Mouse (Mus musculus) skeletal muscle tissue, postnatal 0 days (tissue): ENCODE data around the gene Fam78a. TPM values are rescaled to one million over a fixed set of nuclear protein-coding genes. Genes with fewer than 3 reads are reported as not detected.

Experiments
- microRNA-seq, 2 experiments: library from miRNA; unstranded; fragments of <30 nt; microRNA quantifications; one replicate each; pipeline ENCODE4; 2016
- polyA plus RNA-seq: library from polyadenylated mRNA; unstranded; fragments of >200 nt; fragmentation: Nextera tagmentation; extraction: Ambion mirVana; gene quantifications from 2 replicates; pipeline ENCODE4 v1.2.1, GENCODE M21; 2015

Fam78a gene
- 7.5 and 8.2 TPM in 2 replicates for polyA plus RNA-seq

DNA sequence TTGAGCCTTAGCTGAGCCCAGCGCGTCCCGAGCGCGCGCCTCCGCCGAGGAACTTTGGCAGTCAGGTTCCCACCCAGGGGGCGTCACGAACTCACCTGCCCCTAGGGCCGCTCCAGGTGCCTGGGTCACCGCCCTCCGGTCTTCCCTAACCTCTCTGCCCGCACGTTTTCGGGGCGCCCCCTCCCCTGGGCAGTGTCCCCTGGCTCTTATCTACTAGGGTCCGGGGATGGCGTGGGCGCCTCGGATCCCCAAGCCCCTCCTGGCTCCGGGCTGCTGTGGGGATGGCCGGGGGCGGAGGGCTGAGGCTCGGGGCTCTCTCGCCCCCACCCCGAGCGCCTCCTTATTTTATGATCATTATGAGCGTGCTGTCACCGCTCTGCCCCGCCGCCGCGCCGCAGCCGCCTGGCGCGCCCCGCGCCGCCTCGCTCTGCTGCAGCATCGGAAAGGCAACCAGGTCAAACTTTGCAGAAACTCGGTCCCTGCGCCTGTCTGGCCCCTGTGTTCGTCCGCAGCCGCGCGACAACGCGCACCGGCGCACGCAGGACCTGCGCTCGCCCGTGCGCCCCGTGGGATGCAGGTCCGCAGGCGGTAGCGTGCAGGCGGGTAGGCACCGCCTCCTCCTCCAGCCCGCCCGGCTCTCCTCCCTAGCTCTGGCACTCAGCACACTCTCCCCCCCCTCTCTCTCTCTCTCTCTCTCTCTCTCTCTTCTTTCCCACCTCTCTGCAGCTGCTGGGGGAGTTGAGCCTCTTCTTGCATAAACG lies at the start of gene Fam78a:
Gene Fam78a, minus strand, starts transcription at position 747 of the 761 bp plus-strand sequence.

DNA sequence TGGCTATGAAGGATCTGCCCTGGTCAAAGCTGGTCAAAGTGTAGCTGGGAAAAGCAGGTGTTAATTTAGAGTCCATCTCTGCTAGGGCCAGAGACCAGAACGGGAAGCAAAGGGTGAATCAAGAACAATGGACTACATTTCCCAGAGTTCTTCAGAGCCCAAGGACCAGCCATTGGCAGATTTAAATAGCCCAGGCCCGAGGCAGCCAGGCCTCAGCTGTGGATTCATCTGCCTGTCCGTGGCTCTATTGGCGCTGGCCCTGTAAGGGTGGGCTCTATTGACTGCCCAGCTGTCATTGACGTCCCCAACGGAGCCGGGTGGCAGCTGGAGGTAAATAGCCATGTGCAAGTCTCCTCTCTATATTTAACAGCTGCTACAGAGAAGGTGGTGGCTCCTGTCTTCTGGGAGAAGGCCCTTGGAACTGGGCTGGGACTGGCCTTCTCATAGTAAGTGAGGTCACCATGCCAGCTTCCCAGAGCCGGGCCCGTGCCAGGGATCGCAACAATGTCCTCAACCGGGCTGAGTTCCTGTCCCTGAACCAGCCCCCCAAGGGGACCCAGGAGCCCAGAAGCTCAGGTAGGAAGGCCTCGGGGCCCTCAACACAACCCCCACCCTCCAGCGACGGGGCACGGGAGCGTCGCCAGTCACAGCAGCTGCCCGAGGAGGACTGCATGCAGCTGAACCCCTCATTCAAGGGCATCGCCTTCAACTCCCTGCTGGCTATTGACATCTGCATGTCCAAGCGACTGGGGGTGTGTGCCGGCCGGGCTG lies 10.9 kb upstream of the Fam78a start, which contains the start of gene Plpp7:
Gene Plpp7, plus strand, starts transcription at position 178 of the 771 bp plus-strand sequence.

Small RNA genes lying within 50 kb of the gene (microRNA-seq; reads per million reads assigned to microRNA genes)
- gene Mir7674 = 0.30 to 0.42 reads per million in 2 experiments

Other genes with a start within 250 kb of the Fam78a start
- not detected in 2 replicates for gene Fibcd1, start 238.9 kb downstream of the Fam78a start, polyA plus RNA-seq
- 0.05 TPM in 1 of 2 replicates, not detected in the other for gene Lamc3, start 197.6 kb downstream of the Fam78a start, polyA plus RNA-seq
- gene Aif1l, start 134.7 kb downstream of the Fam78a start, polyA plus RNA-seq = 20.0 and 20.4 TPM in 2 replicates
- gene Nup214, start 110.4 kb downstream of the Fam78a start, polyA plus RNA-seq = 27.9 and 31.4 TPM in 2 replicates
- gene Plpp7, start 10.7 kb upstream of the Fam78a start, polyA plus RNA-seq = 41.4 and 44.8 TPM in 2 replicates
- gene Prrc2b, start 66.2 kb upstream of the Fam78a start, polyA plus RNA-seq = 21.5 and 22.5 TPM in 2 replicates
- 8.9 and 12.6 TPM in 2 replicates for gene Pomt1, start 151.7 kb upstream of the Fam78a start, polyA plus RNA-seq
- gene Uck1, start 175.3 kb upstream of the Fam78a start, polyA plus RNA-seq = 29.8 and 49.7 TPM in 2 replicates
- 24.9 and 25.5 TPM in 2 replicates for gene Golga2, start 202.5 kb upstream of the Fam78a start, polyA plus RNA-seq
- gene Swi5, start 203.2 kb upstream of the Fam78a start, polyA plus RNA-seq = 184 and 245 TPM in 2 replicates